In genomic region chr10:62111207-62111576, GRCm38 (mm10) we compare ENCODE assay signal across 9 mouse cellular contexts. TPM values are rescaled to one million over a fixed set of nuclear protein-coding genes. Genes with fewer than 3 reads are reported as not detected.
A peak's percentile ranks its signal among the peaks of the same experiment; 100 is the strongest.
DNase-seq lines count a peak whose midpoint lies in the region; ATAC-seq and TF ChIP-seq lines count a peak whose summit lies in the region.
"Had no signal": no experiment of that assay in that cellular context is flagged by ENCODE, and none has a peak within 500 bp of the region (broad histone marks: within the 10 kb centered on the region; RNA-seq: fewer than 3 reads in every experiment).

No protein-coding gene starts in this region.

- TF ChIP-seq CTCF in heart, postnatal 0 days (IDR thresholded peaks at IDR 0.05; ENCODE audit: low read depth) = no peak
- no peak for TF ChIP-seq CTCF in liver, embryonic 14.5 days (IDR thresholded peaks at IDR 0.05; ENCODE audit: low read depth)

- no peak for DNase-seq in heart, postnatal 0 days (ENCODE audit: low spot score)
- DNase-seq in heart, adult 18-20 months = no peak
- DNase-seq in MEL-GATA-1-ER (ENCODE audit: extremely low read depth, low read depth) = peak; percentile 9
- no peak for DNase-seq in liver, embryonic 14.5 days (ENCODE audit: low read depth in 3 of 3, low spot score in 3 of 3)
- no peak for DNase-seq in natural killer cell, adult 2 months (ENCODE audit: low spot score in 2 of 2)
- no peak for DNase-seq in urinary bladder, postnatal 4 days (ENCODE audit: low spot score in 2 of 2)

- no peaks in the 10 kb centered on the region for H3K4me1 ChIP-seq in heart, postnatal 0 days (ENCODE audit: control insufficient read depth, insufficient read depth)
- H3K4me1 ChIP-seq in forebrain, embryonic 12.5 days = peaks cover 26% of the 10 kb centered on the region
- H3K4me1 ChIP-seq in liver, embryonic 14.5 days (replicated peaks; ENCODE audit: control insufficient read depth in 2 of 2, insufficient read depth in 2 of 2, low read length in 1 of 2) = no peaks in the 10 kb centered on the region
- 0 out of 2 replicates have a peak, but pooled peaks cover 8% of the 10 kb centered on the region for H3K4me1 ChIP-seq in stomach, embryonic 15.5 days

- no peak overlapping the region for H3K27ac ChIP-seq in heart, postnatal 0 days (ENCODE audit: low read depth)
- no peak overlapping the region for H3K27ac ChIP-seq in forebrain, embryonic 12.5 days
- no peak overlapping the region for H3K27ac ChIP-seq in liver, embryonic 14.5 days
- H3K27ac ChIP-seq in stomach, embryonic 15.5 days = no peak overlapping the region

- peak overlapping the region; percentile 77 for H3K4me2 ChIP-seq in heart, postnatal 0 days (ENCODE audit: low read depth, low read length)
- peak overlapping the region; percentile 93 for H3K4me2 ChIP-seq in forebrain, embryonic 12.5 days
- H3K4me2 ChIP-seq in liver, embryonic 14.5 days (ENCODE audit: low read depth) = peak overlapping the region; percentile 67; the same call in 1 of the 2 replicates
- peak overlapping the region; percentile 87 for H3K4me2 ChIP-seq in stomach, embryonic 15.5 days

- peak overlapping the region; percentile 50 for H3K4me3 ChIP-seq in heart, postnatal 0 days (ENCODE audit: low read depth, low read length)
- H3K4me3 ChIP-seq in forebrain, embryonic 12.5 days (replicated peaks) = peak overlapping the region; percentile 64
- peak overlapping the region in 1 of 2 experiments; percentile 50; a peak in 1 of 4 replicates for H3K4me3 ChIP-seq in liver, embryonic 14.5 days (ENCODE audit: insufficient read depth in 1 of 2, low read depth in 2 of 2, low read length in 2 of 2)
- peak overlapping the region; percentile 57 for H3K4me3 ChIP-seq in stomach, embryonic 15.5 days (replicated peaks)

- no peak for TF ChIP-seq EP300 in heart, postnatal 0 days (IDR thresholded peaks at IDR 0.05; ENCODE audit: low read depth)
- TF ChIP-seq EP300 in liver, embryonic 14.5 days (IDR thresholded peaks at IDR 0.05; ENCODE audit: low read depth) = no peak

- no peaks in the 10 kb centered on the region for H3K9me3 ChIP-seq in heart, postnatal 0 days (replicated peaks; ENCODE audit: control insufficient read depth, low read length)
- no peaks in the 10 kb centered on the region for H3K9me3 ChIP-seq in forebrain, embryonic 12.5 days
- no peaks in the 10 kb centered on the region for H3K9me3 ChIP-seq in liver, embryonic 14.5 days (ENCODE audit: control insufficient read depth, low read length)
- H3K9me3 ChIP-seq in stomach, embryonic 15.5 days = no peaks in the 10 kb centered on the region

- ATAC-seq in heart, postnatal 0 days (ENCODE audit: insufficient read depth, low read depth) = no peak
- no peak; the same call in 1 of the 2 replicates for ATAC-seq in forebrain, embryonic 12.5 days (ENCODE audit: low FRiP score)
- no peak for ATAC-seq in liver, embryonic 14.5 days (ENCODE audit: insufficient read depth)
- ATAC-seq in stomach, embryonic 15.5 days (ENCODE audit: insufficient read depth, low FRiP score, low read depth) = peak; percentile 8; the same call in 1 of the 2 replicates

- H3K36me3 ChIP-seq in heart, postnatal 0 days (replicated peaks; ENCODE audit: control insufficient read depth, insufficient read depth, low read length) = no peaks in the 10 kb centered on the region
- H3K36me3 ChIP-seq in forebrain, embryonic 12.5 days (replicated peaks) = no peaks in the 10 kb centered on the region
- H3K36me3 ChIP-seq in liver, embryonic 14.5 days (replicated peaks; ENCODE audit: control insufficient read depth, insufficient read depth, low read depth) = no peaks in the 10 kb centered on the region
- no peaks in the 10 kb centered on the region for H3K36me3 ChIP-seq in stomach, embryonic 15.5 days

- 41% methylated on average over 6 of the region's 6 CpGs for WGBS in heart, postnatal 0 days
- 46% methylated on average over 6 of the region's 6 CpGs for WGBS in forebrain, embryonic 12.5 days
- 44% methylated on average over 6 of the region's 6 CpGs for WGBS in liver, embryonic 14.5 days (ENCODE audit: insufficient replicate concordance)
- 36% methylated on average over 6 of the region's 6 CpGs for WGBS in stomach, embryonic 15.5 days

- no peak overlapping the region for H3K9ac ChIP-seq in heart, postnatal 0 days (replicated peaks; ENCODE audit: low read depth, low read length)
- peak overlapping the region; percentile 73 for H3K9ac ChIP-seq in forebrain, embryonic 12.5 days
- no peak overlapping the region for H3K9ac ChIP-seq in liver, embryonic 14.5 days (replicated peaks)
- H3K9ac ChIP-seq in stomach, embryonic 15.5 days = no peak overlapping the region

- H3K27me3 ChIP-seq in heart, postnatal 0 days (ENCODE audit: control insufficient read depth, insufficient read depth, low read length) = peaks cover 53% of the 10 kb centered on the region
- peaks cover 34% of the 10 kb centered on the region for H3K27me3 ChIP-seq in forebrain, embryonic 12.5 days
- peaks cover 17% of the 10 kb centered on the region for H3K27me3 ChIP-seq in liver, embryonic 14.5 days (ENCODE audit: control insufficient read depth, insufficient read depth, low read length)
- H3K27me3 ChIP-seq in stomach, embryonic 15.5 days (replicated peaks) = no peaks in the 10 kb centered on the region; the same call in 1 of the 2 replicates

RNA-seq across cellular contexts. Expression of gene Neurog3, which starts 21.7 kb away (rescaled TPM):
- not detected in 2 replicates for total RNA-seq in heart, postnatal 0 days (2014; rRNA removed; ENCODE audit: low replicate concordance)
- not detected in 2 replicates for polyA plus RNA-seq in heart, postnatal 0 days (2015; fragmentation: Nextera tagmentation; extraction: Ambion mirVana)
- total RNA-seq in heart, adult 18-20 months (2021) = not detected
- polyA plus RNA-seq in forebrain, embryonic 12.5 days (2016; fragmentation: Nextera tagmentation; extraction: Ambion mirVana) = 0.65 and 0.67 TPM in 2 replicates
- 0.06 and 0.16 TPM in 2 replicates for polyA plus RNA-seq in liver, embryonic 14.5 days (2012; rRNA removed)
- not detected in 2 replicates for polyA plus RNA-seq in liver, embryonic 14.5 days (2014; fragmentation: Nextera tagmentation; extraction: Ambion mirVana)
- 8.3 and 11.5 TPM in 2 replicates for polyA plus RNA-seq in stomach, embryonic 15.5 days (2015; fragmentation: Nextera tagmentation; extraction: Ambion mirVana)
- polyA plus RNA-seq: gonadal fat pad, adult 2 months had no signal

RNA-seq across cellular contexts. Expression of gene Fam241b, which starts 32.5 kb away (rescaled TPM):
- total RNA-seq in heart, postnatal 0 days (2014; rRNA removed; ENCODE audit: low replicate concordance) = not detected in 2 replicates
- polyA plus RNA-seq in heart, postnatal 0 days (2015; fragmentation: Nextera tagmentation; extraction: Ambion mirVana) = 2.3 and 2.4 TPM in 2 replicates
- 1 to 10 TPM; 3.1 to 4.1 TPM for total RNA-seq in heart, adult 18-20 months (2021)
- polyA plus RNA-seq in forebrain, embryonic 12.5 days (2016; fragmentation: Nextera tagmentation; extraction: Ambion mirVana) = 58.2 and 60.1 TPM in 2 replicates
- polyA plus RNA-seq in liver, embryonic 14.5 days (2012; rRNA removed) = 0.24 and 0.27 TPM in 2 replicates
- 0.20 and 0.51 TPM in 2 replicates for polyA plus RNA-seq in liver, embryonic 14.5 days (2014; fragmentation: Nextera tagmentation; extraction: Ambion mirVana)
- polyA plus RNA-seq in stomach, embryonic 15.5 days (2015; fragmentation: Nextera tagmentation; extraction: Ambion mirVana) = 24.2 and 27.4 TPM in 2 replicates
